Mouse (Mus musculus): ENCODE results near the gene Pamr1. TPM values are rescaled to one million over a fixed set of nuclear protein-coding genes. Genes with fewer than 3 reads are reported as not detected.

Pamr1 gene
- polyA plus RNA-seq, 1 experiment from 2014 or later: 19.8 TPM

GRCm38 (mm10) chr2:102650322-102650721 is 100.5 kb downstream of the Pamr1 start:
- Histone ChIP-seq H3K9me3 (ENCODE audit: control insufficient read depth, low read length) (no peaks in the 10 kb centered on the region), H3K4me3 (ENCODE audit: low read depth, low read length) (no peak overlapping the region), H3K27ac (replicated peaks) (no peak overlapping the region), H3K4me2 (replicated peaks; ENCODE audit: low read depth) (no peak overlapping the region), H3K9ac (ENCODE audit: low read length) (no peak overlapping the region), H3K27me3 (ENCODE audit: control insufficient read depth, insufficient read depth, low read length) (no peaks in the 10 kb centered on the region), H3K36me3 (ENCODE audit: control insufficient read depth, insufficient read depth, low read length) (no peaks in the 10 kb centered on the region), H3K4me1 (replicated peaks; ENCODE audit: control insufficient read depth, insufficient read depth) (no peaks in the 10 kb centered on the region)
- DNase-seq (ENCODE audit: low spot score) (no peak), ATAC-seq (ENCODE audit: low FRiP score, low TSS enrichment) (no peak)
- TF ChIP-seq CTCF (IDR thresholded peaks at IDR 0.05; ENCODE audit: low read depth) (no peak), EP300 (optimal IDR thresholded peaks at IDR 0.05) (no peak)
- WGBS: 75% methylated on average over 4 of the region's 4 CpGs

GRCm38 (mm10) chr2:102655966-102656725 is 106.3 kb downstream of the Pamr1 start:
- no peak for TF ChIP-seq EP300 (optimal IDR thresholded peaks at IDR 0.05)
- no peak for TF ChIP-seq CTCF (IDR thresholded peaks at IDR 0.05; ENCODE audit: low read depth)
- Histone ChIP-seq H3K36me3 (ENCODE audit: control insufficient read depth, insufficient read depth, low read length) (no peaks in the 10 kb centered on the region), H3K9me3 (ENCODE audit: control insufficient read depth, low read length) (no peaks in the 10 kb centered on the region), H3K27ac (replicated peaks) (no peak overlapping the region), H3K27me3 (ENCODE audit: control insufficient read depth, insufficient read depth, low read length) (peaks cover 2% of the 10 kb centered on the region; the same call in 1 of the 2 replicates), H3K4me3 (ENCODE audit: low read depth, low read length) (no peak overlapping the region), H3K4me1 (replicated peaks; ENCODE audit: control insufficient read depth, insufficient read depth) (peaks cover 3% of the 10 kb centered on the region; the same call in 1 of the 2 replicates), H3K9ac (ENCODE audit: low read length) (no peak overlapping the region), H3K4me2 (replicated peaks; ENCODE audit: low read depth) (no peak overlapping the region)
- DNase-seq (ENCODE audit: low spot score) (no peak), ATAC-seq (ENCODE audit: low FRiP score, low TSS enrichment) (no peak)
- WGBS: 68% methylated on average over 8 of the region's 8 CpGs

GRCm38 (mm10) chr2:102657726-102658125 is 107.9 kb downstream of the Pamr1 start:
- H3K36me3 ChIP-seq (ENCODE audit: control insufficient read depth, insufficient read depth, low read length): no peaks in the 10 kb centered on the region
- no peak overlapping the region for H3K9ac ChIP-seq (ENCODE audit: low read length)
- ATAC-seq (ENCODE audit: low FRiP score, low TSS enrichment) (no peak), DNase-seq (ENCODE audit: low spot score) (no peak)
- 33% methylated on average over 7 of the region's 7 CpGs for WGBS
- no peak overlapping the region; the same call in 1 of the 2 replicates for H3K4me2 ChIP-seq (replicated peaks; ENCODE audit: low read depth)
- H3K27me3 ChIP-seq (ENCODE audit: control insufficient read depth, insufficient read depth, low read length): peaks cover 2% of the 10 kb centered on the region; the same call in 1 of the 2 replicates
- no peak overlapping the region for H3K27ac ChIP-seq (replicated peaks)
- H3K9me3 ChIP-seq (ENCODE audit: control insufficient read depth, low read length): no peaks in the 10 kb centered on the region
- TF ChIP-seq CTCF (IDR thresholded peaks at IDR 0.05; ENCODE audit: low read depth): no peak
- TF ChIP-seq EP300 (optimal IDR thresholded peaks at IDR 0.05): no peak
- H3K4me1 ChIP-seq (replicated peaks; ENCODE audit: control insufficient read depth, insufficient read depth): peaks cover 3% of the 10 kb centered on the region; the same call in 1 of the 2 replicates
- H3K4me3 ChIP-seq (ENCODE audit: low read depth, low read length): no peak overlapping the region

- no peaks in the 10 kb centered on the region for H3K9me3 ChIP-seq (ENCODE audit: control insufficient read depth, low read length)
- peak within 1 kb of the TSS; percentile 65 for H3K4me3 ChIP-seq (ENCODE audit: low read depth, low read length)
- peaks cover 2% of the 10 kb centered on the region; the same call in 1 of the 2 replicates for H3K27me3 ChIP-seq (ENCODE audit: control insufficient read depth, insufficient read depth, low read length)
- TF ChIP-seq EP300 (optimal IDR thresholded peaks at IDR 0.05) (no peak), CTCF (IDR thresholded peaks at IDR 0.05; ENCODE audit: low read depth) (no peak)
- ATAC-seq (ENCODE audit: low FRiP score, low TSS enrichment): no peak
- peak within 1 kb of the TSS; percentile 98 for H3K4me2 ChIP-seq (replicated peaks; ENCODE audit: low read depth)
- DNase-seq (ENCODE audit: low spot score): no peak
- H3K36me3 ChIP-seq (ENCODE audit: control insufficient read depth, insufficient read depth, low read length): no peaks in the 10 kb centered on the region
- H3K27ac ChIP-seq (replicated peaks): no peak within 1 kb of the TSS
- peaks cover 3% of the 10 kb centered on the region; the same call in 1 of the 2 replicates for H3K4me1 ChIP-seq (replicated peaks; ENCODE audit: control insufficient read depth, insufficient read depth)
- peak within 1 kb of the TSS; percentile 48 for H3K9ac ChIP-seq (ENCODE audit: low read length)
- WGBS: 2% methylated on average over 20 of the region's 20 CpGs
Measured at GRCm38 (mm10) chr2:102658163-102658660, 108.4 kb downstream of the Pamr1 start, which contains the start of gene Slc1a2. TSS of gene Slc1a2 (plus strand) at chr2:102658659.

GRCm38 (mm10) chr2:102658661-102659520 is 109.1 kb downstream of the Pamr1 start:
- ATAC-seq (ENCODE audit: low FRiP score, low TSS enrichment): peak; percentile 85
- Histone ChIP-seq H3K36me3 (ENCODE audit: control insufficient read depth, insufficient read depth, low read length) (no peaks in the 10 kb centered on the region), H3K4me1 (replicated peaks; ENCODE audit: control insufficient read depth, insufficient read depth) (peaks cover 3% of the 10 kb centered on the region; the same call in 1 of the 2 replicates), H3K4me3 (ENCODE audit: low read depth, low read length) (peak overlapping the region; percentile 65), H3K27me3 (ENCODE audit: control insufficient read depth, insufficient read depth, low read length) (peaks cover 2% of the 10 kb centered on the region; the same call in 1 of the 2 replicates), H3K9me3 (ENCODE audit: control insufficient read depth, low read length) (no peaks in the 10 kb centered on the region), H3K9ac (ENCODE audit: low read length) (peak overlapping the region; percentile 48), H3K27ac (replicated peaks) (no peak overlapping the region), H3K4me2 (replicated peaks; ENCODE audit: low read depth) (peak overlapping the region; percentile 98)
- peak; percentile 66 for DNase-seq (ENCODE audit: low spot score)
- no peak for TF ChIP-seq EP300 (optimal IDR thresholded peaks at IDR 0.05)
- TF ChIP-seq CTCF (IDR thresholded peaks at IDR 0.05; ENCODE audit: low read depth): peak; percentile 59
- 0% methylated on average over 79 of the region's 80 CpGs for WGBS

All from stomach, postnatal 0 days (tissue).